Mouse (Mus musculus) erythroblast, embryonic 14.5 days (primary cell): ENCODE measurements around the gene Gp9.

Experiments used
- GATA1 ChIP-seq: IDR thresholded peaks from 2 replicates; pipeline ENCODE4 v1.6.1; 2012; ENCODE audit warnings: low read length, inconsistent platforms, mixed read lengths
- TAL1 ChIP-seq: IDR thresholded peaks from 3 replicates; pipeline ENCODE4 v1.6.1; 2012; ENCODE audit warnings: low read length, inconsistent platforms, mixed read lengths

DNA sequence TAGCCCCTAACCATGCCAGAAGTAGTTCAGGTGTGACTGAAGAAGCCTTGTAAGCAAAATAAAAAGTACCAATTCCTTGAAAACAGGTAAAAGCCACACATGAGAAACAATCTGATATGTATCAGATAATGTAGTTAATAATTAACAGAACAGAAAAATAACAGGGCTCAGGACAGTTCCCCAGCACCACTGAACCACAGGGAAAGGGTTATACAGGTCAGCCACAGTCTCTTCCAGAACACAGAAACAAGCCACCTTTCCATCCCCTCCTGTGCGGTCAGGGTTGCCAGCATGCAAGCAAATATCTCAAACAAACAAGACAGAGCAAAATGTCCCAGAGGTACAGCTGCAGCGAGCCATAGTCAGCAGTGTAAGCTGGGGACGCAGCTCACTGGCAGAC lies 18.5 kb upstream of the Gp9 start:
- TF ChIP-seq GATA1 (no peak), TAL1 (no peak)
